Mouse (Mus musculus) thymus, adult 2 months (tissue): Measurements from ENCODE around the gene Dnaaf3. TPM values are rescaled to one million over a fixed set of nuclear protein-coding genes. Genes with fewer than 3 reads are reported as not detected.
"Not testable (repeated sequence)": the region's sequence is repeated elsewhere in the genome, so short reads cannot be mapped to it uniquely, and the experiment has no call there.

Experiments used
- DNase-seq: peaks from one replicate; pipeline ENCODE4 v3.0.0; 2021
- H3K27ac ChIP-seq: fragments of 200-500 bp; 2 replicates; pipeline ENCODE4 v1.5.1; 2012; ENCODE audit warnings: low read length, control low read depth; ENCODE audit not compliant: control insufficient read depth, insufficient read depth
- H3K27me3 ChIP-seq: fragments of 200-500 bp; 2 replicates; pipeline ENCODE4 v1.6.1; 2012; ENCODE audit warnings: mild to moderate bottlenecking, low read length, moderate library complexity, mixed read lengths; ENCODE audit not compliant: control insufficient read depth, insufficient read depth
- H3K36me3 ChIP-seq: fragments of 200-500 bp; 2 replicates; pipeline ENCODE4 v1.6.1; 2012; ENCODE audit warnings: mild to moderate bottlenecking, low read length, moderate library complexity; ENCODE audit not compliant: control insufficient read depth, insufficient read depth
- H3K4me1 ChIP-seq: fragments of 200-500 bp; replicated peaks from 2 replicates; pipeline ENCODE4 v1.6.1; 2012; ENCODE audit warnings: low read length; ENCODE audit not compliant: control insufficient read depth, insufficient read depth
- H3K4me3 ChIP-seq: fragments of 200-500 bp; 2 replicates; pipeline ENCODE4 v1.5.1; 2012; ENCODE audit warnings: mild to moderate bottlenecking, low read length, control low read depth, moderate library complexity; ENCODE audit not compliant: control insufficient read depth, insufficient read depth
- CTCF ChIP-seq: fragments of 200-500 bp; IDR thresholded peaks from 2 replicates; pipeline ENCODE4 v1.5.1; 2012; ENCODE audit warnings: mild to moderate bottlenecking, control low read depth, low read length, moderate library complexity, borderline replicate concordance; ENCODE audit not compliant: control insufficient read depth, poor library complexity, insufficient read depth; ENCODE audit errors: extremely low read depth
- POLR2A ChIP-seq: fragments of 200-500 bp; IDR thresholded peaks from 2 replicates; pipeline ENCODE4 v1.6.1; 2012; ENCODE audit warnings: mild to moderate bottlenecking, low read length, control low read depth, moderate library complexity; ENCODE audit not compliant: control insufficient read depth, poor library complexity, insufficient read depth; ENCODE audit errors: extremely low read depth
- WGBS: fragments of 180-500 bp; shearing (Covaris S2); methylation state at CpG from one replicate; pipeline ENCODE4 v1.1.7; 2018; 5-methylcytosine and 5-hydroxymethylcytosine counted together
- polyA plus RNA-seq: library from polyadenylated mRNA; depleted of rRNA; stranded (reverse); fragments of >200 nt; gene quantifications from 2 replicates; pipeline ENCODE4 v1.2.3, GENCODE M21; 2012; rRNA removed

Gene Dnaaf3
- polyA plus RNA-seq: 8.3 and 9.8 TPM in 2 replicates

DNA sequence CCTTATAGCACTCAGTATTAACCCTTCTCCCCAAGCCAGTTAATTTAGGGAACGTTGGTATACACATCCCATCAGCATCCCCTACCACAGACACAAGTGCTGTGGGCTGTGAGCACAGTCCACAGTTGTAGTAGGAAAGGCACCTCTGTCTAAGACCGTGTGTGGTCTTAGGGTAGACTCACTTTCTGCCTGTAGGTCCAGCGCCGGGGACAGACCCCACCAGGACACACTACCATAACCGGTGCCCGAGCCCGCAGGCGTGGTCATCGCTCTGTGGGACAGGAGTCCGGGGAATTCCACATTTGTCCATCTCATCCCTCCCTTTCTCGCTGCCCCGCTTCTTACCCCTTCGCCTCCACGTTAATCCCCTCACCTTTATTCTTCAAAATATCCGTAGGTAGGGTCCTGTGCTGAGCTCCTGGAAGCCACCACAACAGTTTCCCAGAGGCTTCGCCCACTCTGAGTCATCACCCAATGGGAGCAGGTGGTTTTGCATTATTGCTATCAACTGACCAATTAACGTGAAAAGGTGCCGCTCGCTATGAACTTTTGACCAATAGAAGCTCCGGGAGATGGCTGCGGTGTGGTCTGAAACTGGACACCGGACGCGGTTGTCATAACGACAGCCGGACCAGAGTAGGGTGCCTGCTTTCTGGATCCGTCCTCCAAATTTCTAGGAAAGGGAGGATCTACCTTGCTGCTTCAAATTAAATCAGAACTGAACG is at the start of gene Dnaaf3:
Gene Dnaaf3, minus strand, starts transcription at position 449 of the 725 bp plus-strand sequence.
- TF ChIP-seq CTCF: no peak
- no peak for TF ChIP-seq POLR2A
- WGBS: 15% methylated on average over 28 of the region's 28 CpGs
- peak within 1 kb of the TSS; percentile 9; the same call in 1 of the 2 replicates for H3K4me3 ChIP-seq
- H3K36me3 ChIP-seq: no peaks in the 10 kb centered on the region
- H3K27ac ChIP-seq: no peak within 1 kb of the TSS
- peaks cover 5% of the 10 kb centered on the region for H3K27me3 ChIP-seq
- DNase-seq: no peak
- no peaks in the 10 kb centered on the region; the same call in 1 of the 2 replicates for H3K4me1 ChIP-seq

DNA sequence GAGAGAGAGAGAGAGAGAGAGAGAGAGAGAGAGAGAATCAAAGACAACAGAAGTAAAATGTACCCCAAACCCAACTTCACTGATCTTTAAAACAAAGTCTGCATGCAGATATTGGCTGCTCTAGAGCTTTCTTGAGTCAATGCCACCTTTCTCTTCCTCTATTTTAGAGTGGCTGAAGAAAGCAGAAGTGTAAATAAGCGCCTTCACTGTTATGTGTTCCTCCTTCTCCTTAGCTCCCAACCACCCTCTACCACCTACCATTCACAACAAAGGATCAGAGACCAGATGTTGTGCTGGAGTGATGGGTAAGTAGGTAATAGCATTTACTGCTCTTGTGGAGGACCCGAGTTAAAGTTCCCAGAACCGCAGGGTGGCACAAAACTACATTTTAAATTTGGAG is 49.2 kb upstream of the Dnaaf3 start:
- WGBS: 56% methylated on average over 3 of the region's 3 CpGs
- H3K27me3 ChIP-seq, DNase-seq, H3K4me1 ChIP-seq, H3K36me3 ChIP-seq, H3K27ac ChIP-seq, H3K4me3 ChIP-seq: not testable (repeated sequence)

DNA sequence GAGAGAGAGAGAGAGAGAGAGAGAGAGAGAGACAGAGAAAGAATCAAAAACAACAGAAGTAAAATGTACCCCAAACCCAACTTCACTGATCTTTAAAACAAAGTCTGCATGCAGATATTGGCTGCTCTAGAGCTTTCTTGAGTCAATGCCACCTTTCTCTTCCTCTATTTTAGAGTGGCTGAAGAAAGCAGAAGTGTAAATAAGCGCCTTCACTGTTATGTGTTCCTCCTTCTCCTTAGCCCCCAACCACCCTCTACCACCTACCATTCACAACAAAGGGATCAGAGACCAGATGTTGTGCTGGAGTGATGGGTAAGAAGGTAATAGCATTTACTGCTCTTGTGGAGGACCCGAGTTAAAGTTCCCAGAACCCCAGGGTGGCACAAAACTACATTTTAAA is 40.1 kb upstream of the Dnaaf3 start:
- DNase-seq, H3K36me3 ChIP-seq, H3K27me3 ChIP-seq, H3K4me3 ChIP-seq, H3K4me1 ChIP-seq, H3K27ac ChIP-seq: not testable (repeated sequence)
- 39% methylated on average over 2 of the region's 2 CpGs for WGBS

DNA sequence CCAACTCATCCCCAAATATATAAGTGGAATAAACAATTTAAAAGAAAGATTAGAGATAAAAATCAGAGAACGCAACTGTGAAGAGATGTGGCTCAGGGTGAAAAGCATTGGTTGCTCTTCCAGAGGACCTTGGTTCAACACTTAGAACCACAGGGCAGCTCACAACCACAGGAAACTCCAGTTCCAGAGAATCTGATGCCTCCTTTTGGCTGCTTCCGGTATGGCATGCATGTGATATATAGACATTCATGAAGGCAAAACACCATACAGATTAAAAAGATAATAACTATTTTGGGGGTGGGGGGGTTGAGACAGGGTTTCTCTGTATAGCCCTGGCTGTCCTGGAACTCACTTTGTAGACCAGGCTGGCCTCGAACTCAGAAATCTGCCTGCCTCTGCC is 30.4 kb upstream of the Dnaaf3 start:
- TF ChIP-seq CTCF (no peak), POLR2A (no peak)
- Histone ChIP-seq H3K36me3 (no peaks in the 10 kb centered on the region), H3K27me3 (no peaks in the 10 kb centered on the region), H3K27ac (no peak overlapping the region), H3K4me3 (no peak overlapping the region), H3K4me1 (no peaks in the 10 kb centered on the region)
- 95% methylated on average over 3 of the region's 3 CpGs for WGBS
- DNase-seq: no peak

DNA sequence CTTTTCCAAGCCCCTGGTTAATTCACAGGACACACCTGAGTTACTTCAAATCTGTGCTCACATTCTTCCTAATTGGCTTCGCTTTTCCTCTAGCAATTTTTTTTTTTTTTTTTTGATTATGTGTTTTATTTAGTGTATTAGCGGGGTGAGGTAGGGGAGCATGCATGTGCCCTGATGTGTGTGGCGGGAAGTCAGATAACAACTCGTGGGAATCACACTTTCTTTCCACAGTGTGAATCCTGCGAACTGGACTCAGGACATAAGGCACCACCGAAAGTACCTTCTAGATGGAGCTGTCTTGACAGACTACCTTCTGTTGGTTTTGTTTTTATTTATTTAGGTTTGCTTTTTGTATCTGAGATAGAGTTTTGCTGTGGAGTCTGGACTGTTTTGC is 24.9 kb upstream of the Dnaaf3 start:
- H3K27ac ChIP-seq: no peak overlapping the region
- WGBS: 79% methylated on average over 6 of the region's 6 CpGs
- no peak for DNase-seq
- H3K36me3 ChIP-seq: no peaks in the 10 kb centered on the region
- H3K27me3 ChIP-seq: no peaks in the 10 kb centered on the region
- H3K4me1 ChIP-seq: no peaks in the 10 kb centered on the region
- no peak overlapping the region for H3K4me3 ChIP-seq
- TF ChIP-seq POLR2A: no peak
- TF ChIP-seq CTCF: no peak

DNA sequence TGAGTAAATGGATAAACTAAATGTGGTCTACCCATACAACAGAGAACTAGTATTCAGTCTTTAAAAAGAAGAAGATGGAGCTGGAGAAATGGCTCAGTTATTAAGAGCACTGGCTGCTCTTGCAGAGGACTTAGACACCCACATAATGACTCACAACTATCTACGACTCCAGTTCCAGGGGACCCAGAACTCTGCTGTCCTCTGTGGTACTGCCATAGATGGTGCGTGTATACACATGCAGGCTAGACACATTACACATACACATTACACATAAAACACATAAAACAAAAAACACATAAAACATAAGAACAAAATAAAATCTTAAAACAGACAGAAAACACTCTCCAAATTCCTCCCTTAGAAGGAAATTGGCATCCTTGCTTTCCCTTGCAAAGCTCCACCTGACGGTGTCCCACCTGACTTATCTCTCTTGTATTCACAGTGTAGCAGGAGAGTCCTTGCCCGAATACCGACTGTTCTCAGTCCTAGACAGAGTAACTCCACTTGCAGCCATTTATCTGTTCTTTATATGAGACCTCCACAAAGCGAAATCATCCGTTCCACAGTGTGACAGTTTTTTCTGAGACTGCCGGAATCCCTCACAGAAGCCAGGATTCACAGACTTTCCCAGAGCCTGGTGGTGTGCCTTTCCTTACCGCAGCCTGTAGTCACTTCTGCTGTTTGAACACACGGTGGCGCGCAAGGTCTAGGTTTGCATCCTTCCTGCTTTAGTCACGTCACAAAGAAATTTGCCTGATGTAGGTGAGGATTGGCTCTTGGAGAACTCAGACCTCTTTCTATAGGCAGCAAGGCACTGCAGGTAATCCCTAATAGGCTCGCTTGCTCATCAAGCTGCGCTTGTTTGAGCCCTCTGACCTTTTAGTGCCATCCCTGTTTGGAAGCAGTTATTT is 24.3 kb upstream of the Dnaaf3 start:
- Histone ChIP-seq H3K4me1 (no peaks in the 10 kb centered on the region), H3K4me3 (no peak overlapping the region), H3K36me3 (no peaks in the 10 kb centered on the region), H3K27ac (no peak overlapping the region), H3K27me3 (no peaks in the 10 kb centered on the region)
- TF ChIP-seq CTCF: peak; percentile 61; the same call in 1 of the 2 replicates
- no peak for TF ChIP-seq POLR2A
- DNase-seq: peak; percentile 68
- 22% methylated on average over 15 of the region's 15 CpGs for WGBS
